Mouse (Mus musculus): ENCODE data around the gene Gga3. TPM values are rescaled to one million over a fixed set of nuclear protein-coding genes. Genes with fewer than 3 reads are reported as not detected.

Gene Gga3
- polyA plus RNA-seq, 1 experiment, result 44.0 TPM

- Histone ChIP-seq H3K9me3 (no peaks in the 10 kb centered on the region), H3K27me3 (replicated peaks) (peaks cover 2% of the 10 kb centered on the region), H3K4me3 (replicated peaks) (peak overlapping the region; percentile 99), H3K4me1 (peaks cover 34% of the 10 kb centered on the region), H3K36me3 (replicated peaks; ENCODE audit: low read length) (peaks cover 24% of the 10 kb centered on the region)
- TF ChIP-seq GATA1 (IDR thresholded peaks at IDR 0.05; ENCODE audit: borderline replicate concordance, low read length), result no peak
- no peak for TF ChIP-seq FLI1 (IDR thresholded peaks at IDR 0.05; ENCODE audit: low read length)
Measured at GRCm38 (mm10) chr11:115536856-115537568, 66.8 kb downstream of the Gga3 start.

GRCm38 (mm10) chr11:115536038-115536681 is 67.7 kb downstream of the Gga3 start, which contains the start of gene Sumo2:
Sumo2 (minus strand) TSS chr11:115536276.
- no peak for TF ChIP-seq GATA1 (IDR thresholded peaks at IDR 0.05; ENCODE audit: borderline replicate concordance, low read length)
- TF ChIP-seq FLI1 (IDR thresholded peaks at IDR 0.05; ENCODE audit: low read length), result no peak
- Histone ChIP-seq H3K27me3 (replicated peaks) (no peaks in the 10 kb centered on the region), H3K4me1 (peaks cover 42% of the 10 kb centered on the region), H3K9me3 (no peaks in the 10 kb centered on the region), H3K36me3 (replicated peaks; ENCODE audit: low read length) (peaks cover 32% of the 10 kb centered on the region), H3K4me3 (replicated peaks) (peak within 1 kb of the TSS; percentile 99)

GRCm38 (mm10) chr11:115535401-115536037 is 68.3 kb downstream of the Gga3 start:
- Histone ChIP-seq H3K4me3 (replicated peaks) (peak overlapping the region; percentile 99), H3K9me3 (no peaks in the 10 kb centered on the region), H3K27me3 (replicated peaks) (no peaks in the 10 kb centered on the region), H3K36me3 (replicated peaks; ENCODE audit: low read length) (peaks cover 35% of the 10 kb centered on the region), H3K4me1 (peaks cover 44% of the 10 kb centered on the region)
- no peak for TF ChIP-seq FLI1 (IDR thresholded peaks at IDR 0.05; ENCODE audit: low read length)
- no peak for TF ChIP-seq GATA1 (IDR thresholded peaks at IDR 0.05; ENCODE audit: borderline replicate concordance, low read length)

- Histone ChIP-seq H3K36me3 (replicated peaks; ENCODE audit: low read length) (peaks cover 41% of the 10 kb centered on the region), H3K4me3 (replicated peaks) (peak overlapping the region; percentile 99), H3K27me3 (replicated peaks) (no peaks in the 10 kb centered on the region), H3K9me3 (no peaks in the 10 kb centered on the region), H3K4me1 (peaks cover 47% of the 10 kb centered on the region)
- no peak for TF ChIP-seq GATA1 (IDR thresholded peaks at IDR 0.05; ENCODE audit: borderline replicate concordance, low read length)
- no peak for TF ChIP-seq FLI1 (IDR thresholded peaks at IDR 0.05; ENCODE audit: low read length)
Measured at GRCm38 (mm10) chr11:115534759-115535371, 69.0 kb downstream of the Gga3 start.

Other genes starting within 250 kb of the Gga3 start
- gene Hid1, start 236.3 kb downstream of the Gga3 start, polyA plus RNA-seq (2012; ENCODE audit: insufficient read depth, low replicate concordance), result 1.2 TPM in 1 of 2 replicates, not detected in the other
- gene Cdr2l, start 222.1 kb downstream of the Gga3 start, polyA plus RNA-seq (2012; ENCODE audit: insufficient read depth, low replicate concordance), result not detected in 2 replicates
- gene Mrpl58, start 200.3 kb downstream of the Gga3 start, polyA plus RNA-seq (2012; ENCODE audit: insufficient read depth, low replicate concordance), result 67.6 and 78.3 TPM in 2 replicates
- gene Atp5h, start 184.1 kb downstream of the Gga3 start, polyA plus RNA-seq (2012; ENCODE audit: insufficient read depth, low replicate concordance), result 10.1 and 109 TPM in 2 replicates
- gene Kctd2, start 183.9 kb downstream of the Gga3 start, polyA plus RNA-seq (2012; ENCODE audit: insufficient read depth, low replicate concordance), result 13.7 and 36.5 TPM in 2 replicates
- gene Trim80, start 163.5 kb downstream of the Gga3 start, polyA plus RNA-seq (2012; ENCODE audit: insufficient read depth, low replicate concordance), result not detected in 2 replicates
- gene Slc16a5, start 141.6 kb downstream of the Gga3 start, polyA plus RNA-seq (2012; ENCODE audit: insufficient read depth, low replicate concordance), result not detected in 2 replicates
- gene Armc7, start 128.4 kb downstream of the Gga3 start, polyA plus RNA-seq (2012; ENCODE audit: insufficient read depth, low replicate concordance), result 20.7 and 36.2 TPM in 2 replicates
- 84.5 and 173 TPM in 2 replicates for gene Nt5c, start 112.2 kb downstream of the Gga3 start, polyA plus RNA-seq (2012; ENCODE audit: insufficient read depth, low replicate concordance)
- gene Jpt1, start 89.7 kb downstream of the Gga3 start, polyA plus RNA-seq (2012; ENCODE audit: insufficient read depth, low replicate concordance), result 334 and 807 TPM in 2 replicates
- gene Sumo2, start 67.8 kb downstream of the Gga3 start, polyA plus RNA-seq (2012; ENCODE audit: insufficient read depth, low replicate concordance), result 187 and 368 TPM in 2 replicates
- gene Nup85, start 39.6 kb downstream of the Gga3 start, polyA plus RNA-seq (2012; ENCODE audit: insufficient read depth, low replicate concordance), result 6.6 and 12.0 TPM in 2 replicates
- gene Mrps7, start 126 bp downstream of the Gga3 start, polyA plus RNA-seq (2012; ENCODE audit: insufficient read depth, low replicate concordance), result 13.8 and 37.9 TPM in 2 replicates
- 9.6 and 15.5 TPM in 2 replicates for gene Mif4gd, start 8.9 kb upstream of the Gga3 start, polyA plus RNA-seq (2012; ENCODE audit: insufficient read depth, low replicate concordance)
- gene Slc25a19, start 24.2 kb upstream of the Gga3 start, polyA plus RNA-seq (2012; ENCODE audit: insufficient read depth, low replicate concordance), result 10.5 and 20.5 TPM in 2 replicates
- 30.1 and 77.5 TPM in 2 replicates for gene Grb2, start 104.5 kb upstream of the Gga3 start, polyA plus RNA-seq (2012; ENCODE audit: insufficient read depth, low replicate concordance)
- 22.7 and 34.8 TPM in 2 replicates for gene Tmem94, start 161.4 kb upstream of the Gga3 start, polyA plus RNA-seq (2012; ENCODE audit: insufficient read depth, low replicate concordance)
- 3.0 and 5.3 TPM in 2 replicates for gene Caskin2, start 209.6 kb upstream of the Gga3 start, polyA plus RNA-seq (2012; ENCODE audit: insufficient read depth, low replicate concordance)
- 21.0 and 35.3 TPM in 2 replicates for gene Tsen54, start 210.7 kb upstream of the Gga3 start, polyA plus RNA-seq (2012; ENCODE audit: insufficient read depth, low replicate concordance)
- gene Llgl2, start 220.0 kb upstream of the Gga3 start, polyA plus RNA-seq (2012; ENCODE audit: insufficient read depth, low replicate concordance), result 6.1 and 12.4 TPM in 2 replicates

Measured in megakaryocyte, embryonic 14.5 days (primary cell).